Mouse (Mus musculus) hindbrain, embryonic 11.5 days (tissue): ENCODE results near the gene Hint3. TPM values are rescaled to one million over a fixed set of nuclear protein-coding genes. Genes with fewer than 3 reads are reported as not detected.

ENCODE experiments used
- ATAC-seq: fragments of 200-750 bp; cut with Nextera tagmentation; 2 replicates; pipeline ENCODE4 v1.8.0; 2017; ENCODE audit warnings: mild to moderate bottlenecking, moderate TSS enrichment, moderate library complexity; ENCODE audit not compliant: low FRiP score
- DNase-seq: peaks from one replicate; pipeline ENCODE4 v3.0.0-alpha.2; 2015; ENCODE audit warnings: low spot score
- H3K27ac ChIP-seq: fragments of 300-500 bp; sonication (generic); 2 replicates; pipeline ENCODE4 v1.5.1; 2014; ENCODE audit warnings: mild to moderate bottlenecking, low read depth, low read length
- H3K27me3 ChIP-seq: fragments of 300-500 bp; sonication (generic); 2 replicates; pipeline ENCODE4 v1.6.1; 2014; ENCODE audit warnings: mild to moderate bottlenecking, low read length, moderate library complexity, mixed read lengths; ENCODE audit not compliant: control insufficient read depth, insufficient read depth
- H3K36me3 ChIP-seq: fragments of 300-500 bp; sonication (generic); 2 replicates; pipeline ENCODE4 v1.6.1; 2014; ENCODE audit warnings: mild to moderate bottlenecking, low read length, moderate library complexity, mixed read lengths; ENCODE audit not compliant: control insufficient read depth, insufficient read depth
- H3K4me1 ChIP-seq: fragments of 300-500 bp; sonication (generic); replicated peaks from 2 replicates; pipeline ENCODE4 v1.6.1; 2014; ENCODE audit warnings: low read length, mixed read lengths; ENCODE audit not compliant: control insufficient read depth, insufficient read depth
- H3K4me2 ChIP-seq: fragments of 300-500 bp; sonication (generic); replicated peaks from 2 replicates; pipeline ENCODE4 v1.6.1; 2014; ENCODE audit warnings: mild to moderate bottlenecking, low read depth, low read length
- H3K4me3 ChIP-seq: fragments of 300-500 bp; sonication (generic); 2 replicates; pipeline ENCODE4 v1.5.1; 2014; ENCODE audit warnings: low read depth, low read length
- H3K9ac ChIP-seq: fragments of 300-500 bp; sonication (generic); 2 replicates; pipeline ENCODE4 v1.6.1; 2014; ENCODE audit warnings: low read depth, low read length
- H3K9me3 ChIP-seq: fragments of 300-500 bp; sonication (generic); 2 replicates; pipeline ENCODE4 v1.6.1; 2016; ENCODE audit warnings: low read length; ENCODE audit not compliant: control insufficient read depth
- WGBS: fragments of 180-500 bp; shearing (Covaris S2); extraction: QIAGEN DNeasy Blood & Tissue Kit; methylation state at CpG from one replicate; pipeline ENCODE4 v1.1.7; 2014; 5-methylcytosine and 5-hydroxymethylcytosine counted together
- polyA plus RNA-seq: library from polyadenylated mRNA; unstranded; fragments of >200 nt; fragmentation: Nextera tagmentation; extraction: Ambion mirVana; gene quantifications from 2 replicates; pipeline ENCODE4 v1.2.1, GENCODE M21; 2014

The Hint3 gene
- polyA plus RNA-seq, 1 experiment from 2014 or later, result 20.2 TPM

DNA sequence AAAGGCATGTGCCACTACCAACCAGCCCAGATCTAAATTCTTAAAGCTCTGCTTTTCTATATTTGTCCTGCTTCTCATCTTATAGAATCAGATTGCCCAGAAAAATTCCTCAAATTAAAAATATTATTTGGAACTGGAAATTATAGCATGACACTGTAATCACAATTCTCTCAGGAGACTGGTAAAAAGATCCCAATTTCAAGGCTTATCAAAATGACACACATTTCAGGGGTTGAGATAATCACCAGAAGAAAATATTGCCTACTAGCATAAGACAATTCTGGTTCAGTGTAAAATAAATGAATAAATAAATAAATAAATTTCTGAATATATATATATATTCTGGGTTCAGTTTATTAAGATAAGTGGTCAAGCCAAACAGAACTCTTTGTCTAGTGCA, 19.8 kb downstream of the Hint3 start:
- no peak for DNase-seq
- no peak overlapping the region for H3K9ac ChIP-seq
- no peaks in the 10 kb centered on the region for H3K4me1 ChIP-seq
- no peaks in the 10 kb centered on the region for H3K9me3 ChIP-seq
- no peak overlapping the region for H3K4me2 ChIP-seq
- H3K27me3 ChIP-seq, result no peaks in the 10 kb centered on the region
- ATAC-seq, result no peak
- no peaks in the 10 kb centered on the region for H3K36me3 ChIP-seq
- H3K27ac ChIP-seq, result no peak overlapping the region
- H3K4me3 ChIP-seq, result no peak overlapping the region

- Histone ChIP-seq H3K9ac (no peak overlapping the region), H3K27ac (no peak overlapping the region), H3K4me3 (no peak overlapping the region), H3K9me3 (no peaks in the 10 kb centered on the region), H3K27me3 (no peaks in the 10 kb centered on the region), H3K36me3 (no peaks in the 10 kb centered on the region), H3K4me1 (no peaks in the 10 kb centered on the region), H3K4me2 (no peak overlapping the region)
- WGBS, result 67% methylated on average over 2 of the region's 2 CpGs
- ATAC-seq (no peak), DNase-seq (no peak)
Observed at GRCm38 (mm10) chr10:30608109-30608508, 21.3 kb downstream of the Hint3 start.

DNA sequence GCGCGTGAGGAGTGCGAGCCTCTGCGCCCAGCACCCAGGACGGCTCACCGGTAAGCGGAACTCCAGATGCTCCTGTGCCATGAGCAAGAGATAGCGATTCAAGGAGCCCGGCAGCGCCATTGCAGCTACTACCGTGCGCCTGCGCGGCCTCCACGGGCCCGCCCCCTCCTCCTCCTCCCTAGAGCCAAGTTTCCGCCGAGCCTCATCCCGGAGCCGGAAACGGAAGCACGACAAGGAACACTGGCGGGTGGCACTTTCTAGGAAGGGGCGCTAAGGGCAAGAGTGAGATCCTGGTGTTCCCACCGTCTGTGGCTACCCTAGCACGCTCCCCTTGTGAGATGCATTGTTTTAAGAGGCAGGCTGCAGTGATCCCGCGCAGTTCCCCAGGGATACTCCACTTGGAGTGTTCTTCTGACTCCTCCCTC, 28.9 kb downstream of the Hint3 start, which contains the start of gene Trmt11:
Gene Trmt11 (minus strand): TSS at position 208 of the 425 bp plus-strand sequence.
- DNase-seq (peak; percentile 93), ATAC-seq (peak; percentile 96)
- no peaks in the 10 kb centered on the region for H3K27me3 ChIP-seq
- under 1% methylated on average over 23 of the region's 28 CpGs for WGBS
- peak within 1 kb of the TSS; percentile 48 for H3K4me2 ChIP-seq
- no peaks in the 10 kb centered on the region; the same call in 1 of the 2 replicates for H3K4me1 ChIP-seq
- H3K36me3 ChIP-seq, result peaks cover 2% of the 10 kb centered on the region; the same call in 1 of the 2 replicates
- no peaks in the 10 kb centered on the region for H3K9me3 ChIP-seq
- peak within 1 kb of the TSS; percentile 86 for H3K4me3 ChIP-seq
- H3K27ac ChIP-seq, result peak within 1 kb of the TSS; percentile 85
- peak within 1 kb of the TSS; percentile 89 for H3K9ac ChIP-seq

- H3K27me3 ChIP-seq, result no peaks in the 10 kb centered on the region
- H3K4me1 ChIP-seq, result no peaks in the 10 kb centered on the region; the same call in 1 of the 2 replicates
- no peaks in the 10 kb centered on the region for H3K9me3 ChIP-seq
- peak overlapping the region; percentile 85 for H3K27ac ChIP-seq
- H3K9ac ChIP-seq, result peak overlapping the region; percentile 89
- H3K4me2 ChIP-seq, result peak overlapping the region; percentile 48
- no peak for DNase-seq
- 1% methylated on average over 26 of the region's 27 CpGs for WGBS
- H3K4me3 ChIP-seq, result peak overlapping the region; percentile 86
- peaks cover 3% of the 10 kb centered on the region; the same call in 1 of the 2 replicates for H3K36me3 ChIP-seq
- peak; percentile 84 for ATAC-seq
Observed at GRCm38 (mm10) chr10:30600094-30600534, 29.3 kb downstream of the Hint3 start.

GRCm38 (mm10) chr10:30587037-30587436, 42.4 kb downstream of the Hint3 start:
- DNase-seq (no peak), ATAC-seq (no peak)
- no peaks in the 10 kb centered on the region for H3K4me1 ChIP-seq
- WGBS, result 83% methylated on average over 5 of the region's 5 CpGs
- no peak overlapping the region for H3K27ac ChIP-seq
- no peak overlapping the region for H3K9ac ChIP-seq
- no peak overlapping the region for H3K4me2 ChIP-seq
- H3K36me3 ChIP-seq, result no peaks in the 10 kb centered on the region
- H3K27me3 ChIP-seq, result no peaks in the 10 kb centered on the region
- no peak overlapping the region for H3K4me3 ChIP-seq
- no peaks in the 10 kb centered on the region for H3K9me3 ChIP-seq

GRCm38 (mm10) chr10:30585691-30586090, 43.7 kb downstream of the Hint3 start:
- H3K9ac ChIP-seq, result no peak overlapping the region
- DNase-seq, result no peak
- H3K27me3 ChIP-seq, result no peaks in the 10 kb centered on the region
- no peak for ATAC-seq
- no peaks in the 10 kb centered on the region for H3K9me3 ChIP-seq
- no peak overlapping the region for H3K4me3 ChIP-seq
- 82% methylated on average over 1 of the region's 1 CpGs for WGBS
- no peaks in the 10 kb centered on the region for H3K4me1 ChIP-seq
- H3K27ac ChIP-seq, result no peak overlapping the region
- H3K4me2 ChIP-seq, result no peak overlapping the region
- H3K36me3 ChIP-seq, result no peaks in the 10 kb centered on the region

- DNase-seq, result no peak
- ATAC-seq, result no peak
Observed at GRCm38 (mm10) chr10:30577670-30578280, 51.7 kb downstream of the Hint3 start.

GRCm38 (mm10) chr10:30566364-30566763, 63.1 kb downstream of the Hint3 start:
- H3K36me3 ChIP-seq, result no peaks in the 10 kb centered on the region
- H3K27ac ChIP-seq, result no peak overlapping the region
- H3K27me3 ChIP-seq, result no peaks in the 10 kb centered on the region
- H3K4me1 ChIP-seq, result no peaks in the 10 kb centered on the region
- DNase-seq (no peak), ATAC-seq (no peak)
- H3K9ac ChIP-seq, result no peak overlapping the region
- no peaks in the 10 kb centered on the region for H3K9me3 ChIP-seq
- H3K4me2 ChIP-seq, result no peak overlapping the region
- H3K4me3 ChIP-seq, result no peak overlapping the region

More at GRCm38 (mm10) chr10:30577670-30578280, 51.7 kb downstream of the Hint3 start:
- no peaks in the 10 kb centered on the region for H3K36me3 ChIP-seq
- no peaks in the 10 kb centered on the region for H3K9me3 ChIP-seq
- H3K4me2 ChIP-seq, result no peak overlapping the region
- H3K9ac ChIP-seq, result no peak overlapping the region
- no peaks in the 10 kb centered on the region for H3K4me1 ChIP-seq
- H3K27ac ChIP-seq, result no peak overlapping the region
- WGBS, result 95% methylated on average over 5 of the region's 5 CpGs
- H3K4me3 ChIP-seq, result no peak overlapping the region
- H3K27me3 ChIP-seq, result no peaks in the 10 kb centered on the region

GRCm38 (mm10) chr10:30564651-30565050, 64.8 kb downstream of the Hint3 start:
- Histone ChIP-seq H3K4me1 (no peaks in the 10 kb centered on the region), H3K36me3 (no peaks in the 10 kb centered on the region), H3K9me3 (no peaks in the 10 kb centered on the region), H3K27ac (no peak overlapping the region), H3K4me2 (no peak overlapping the region), H3K4me3 (no peak overlapping the region), H3K9ac (no peak overlapping the region), H3K27me3 (no peaks in the 10 kb centered on the region)
- DNase-seq (no peak), ATAC-seq (no peak)
- 100% methylated on average over 3 of the region's 3 CpGs for WGBS
